Mouse (Mus musculus) ES-E14 (cell line): ENCODE data around the gene Nelfb.

Source experiments
- HCFC1 ChIP-seq: IDR thresholded peaks from 2 replicates; pipeline ENCODE4 v1.6.1; 2012; ENCODE audit warnings: low read length, inconsistent platforms, borderline replicate concordance; ENCODE audit not compliant: insufficient read depth
- ZNF384 ChIP-seq: IDR thresholded peaks from 2 replicates; pipeline ENCODE4 v1.6.1; 2012; ENCODE audit warnings: low read depth, low read length, inconsistent platforms

- TF ChIP-seq HCFC1: no peak
- TF ChIP-seq ZNF384: no peak
Measured at GRCm38 (mm10) chr2:25200631-25201030, 10.7 kb downstream of the Nelfb start.
